Mouse (Mus musculus) kidney, postnatal 10 days (tissue): ENCODE measurements around the gene Kif13a.

Experiments
- DNase-seq: peaks from one replicate; pipeline ENCODE4 v3.0.0; 2021; ENCODE audit warnings: mixed read lengths

Gene Kif13a

DNA sequence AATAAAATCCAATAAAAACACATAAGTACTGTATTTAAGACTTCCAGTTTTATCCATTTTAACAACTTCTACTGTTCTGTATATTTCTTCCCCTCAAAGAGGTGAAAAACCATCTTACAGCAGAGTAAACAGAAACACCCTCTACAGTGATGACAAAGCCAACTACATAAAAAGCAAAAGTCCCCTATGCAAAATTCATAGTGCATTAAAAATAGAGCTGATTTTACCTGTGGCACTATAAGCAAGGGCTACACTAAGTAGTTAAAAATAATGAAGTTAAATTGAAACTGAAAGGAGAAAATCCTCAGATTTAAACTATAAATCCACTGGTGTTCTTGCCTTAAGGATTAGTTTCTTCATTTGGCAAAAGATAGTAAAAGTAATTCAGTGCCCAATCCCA, 208.7 kb downstream of the Kif13a start:
- DNase-seq: no peak

GRCm38 (mm10) chr13:46718893-46719400, 210.7 kb downstream of the Kif13a start:
- no peak for DNase-seq

DNA sequence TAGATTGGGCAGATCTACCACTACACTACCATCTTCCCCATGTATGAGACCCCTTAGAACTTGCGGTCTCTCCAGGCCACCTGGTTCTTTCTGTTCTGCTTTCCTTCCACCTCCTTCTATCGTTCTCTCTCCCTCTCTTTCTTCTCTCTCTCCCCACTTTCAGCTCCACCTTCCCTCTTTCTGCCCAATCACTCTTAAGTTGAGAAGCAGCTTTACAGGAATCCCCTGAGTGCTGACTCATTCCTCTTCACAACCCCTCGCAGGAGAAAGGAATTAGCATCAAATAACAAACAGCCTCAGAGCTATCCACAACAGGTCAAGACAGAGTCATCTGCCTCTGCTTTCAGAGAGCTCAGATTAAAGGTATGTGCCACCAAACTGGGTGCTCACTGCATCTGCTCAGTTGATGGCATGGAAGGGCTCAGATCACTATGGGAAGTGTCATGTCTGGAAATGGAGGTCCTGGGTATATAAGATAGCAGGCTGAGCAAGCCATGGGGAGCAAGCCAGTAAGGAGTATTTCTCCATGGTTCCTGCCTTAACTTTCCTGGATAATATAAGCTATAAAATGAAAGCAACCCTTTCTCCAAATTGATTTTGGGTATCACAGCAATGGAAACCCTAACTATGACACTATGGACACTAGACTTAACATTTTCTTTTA, 213.6 kb downstream of the Kif13a start:
- no peak for DNase-seq

- DNase-seq: no peak
These were observed 216.2 kb downstream of the Kif13a start for GRCm38 (mm10) chr13:46713486-46713885.

GRCm38 (mm10) chr13:46703138-46703537, 226.5 kb downstream of the Kif13a start:
- no peak for DNase-seq

- DNase-seq: no peak
These were observed 228.2 kb downstream of the Kif13a start for GRCm38 (mm10) chr13:46701486-46701885.

DNA sequence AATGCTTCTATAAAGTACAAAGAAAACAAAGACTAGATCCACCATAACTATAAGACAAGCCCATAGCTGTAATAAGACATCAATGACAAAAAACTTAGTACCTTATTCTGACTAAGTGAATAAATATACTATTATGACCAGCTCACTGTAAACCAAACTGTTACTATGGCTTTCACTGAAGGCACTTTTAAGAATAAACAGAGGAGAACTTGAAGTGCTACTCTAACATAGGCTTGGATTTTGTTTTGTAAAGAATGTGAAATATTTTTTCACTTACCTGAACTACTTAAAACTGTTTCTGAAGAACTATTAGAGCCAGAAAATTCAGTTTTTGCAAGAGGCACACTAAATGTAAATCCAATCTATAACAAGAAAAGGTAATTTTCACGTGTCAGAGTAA, 230.3 kb downstream of the Kif13a start:
- DNase-seq: no peak
